Mouse (Mus musculus): ENCODE measurements around the gene Reln.

- TF ChIP-seq POLR2A (IDR thresholded peaks at IDR 0.05; ENCODE audit: borderline replicate concordance, extremely low read depth, low read depth, low read length) = no peak
- TF ChIP-seq CTCF (IDR thresholded peaks at IDR 0.05; ENCODE audit: insufficient read depth, low read length) = no peak
Observed at GRCm38 (mm10) chr5:22245056-22245455, 99.4 kb downstream of the Reln start.
